Comparison of ENCODE assay signal across 23 mouse cellular contexts in genomic region chr6:40380181-40380580, GRCm38 (mm10). TPM values are rescaled to one million over a fixed set of nuclear protein-coding genes. Genes with fewer than 3 reads are reported as not detected.
DNase-seq lines count a peak whose midpoint lies in the region; ATAC-seq and TF ChIP-seq lines count a peak whose summit lies in the region.
"Had no signal": no experiment of that assay in that cellular context is flagged by ENCODE, and none has a peak within 500 bp of the region (broad histone marks: within the 10 kb centered on the region; RNA-seq: fewer than 3 reads in every experiment).

No protein-coding gene starts in this region.

- H3K4me2 ChIP-seq in lung, embryonic 16.5 days (ENCODE audit: low read depth, low read length): no peak overlapping the region
- H3K4me2 ChIP-seq in lung, postnatal 0 days (replicated peaks; ENCODE audit: low read depth, low read length): no peak overlapping the region

- peak; percentile 61 for ATAC-seq in lung, embryonic 16.5 days (ENCODE audit: low read depth)
- ATAC-seq in lung, postnatal 0 days: peak; percentile 74
- ATAC-seq: activated CD4-positive, CD25-positive, alpha-beta regulatory T cell, adult 4 months; CD4-positive, CD25-positive, alpha-beta regulatory T cell, adult 4 months; Patski had no signal

- no peak overlapping the region for H3K4me3 ChIP-seq in lung, embryonic 16.5 days (ENCODE audit: low read length)
- H3K4me3 ChIP-seq in lung, postnatal 0 days (ENCODE audit: low read depth, low read length): no peak overlapping the region
- no peak overlapping the region for H3K4me3 ChIP-seq in lung, adult 2 months (replicated peaks; ENCODE audit: extremely low read depth, low read depth, low read length)

- H3K4me1 ChIP-seq in lung, embryonic 16.5 days (replicated peaks; ENCODE audit: control insufficient read depth, insufficient read depth, low read length): no peaks in the 10 kb centered on the region
- no peaks in the 10 kb centered on the region for H3K4me1 ChIP-seq in lung, postnatal 0 days (ENCODE audit: insufficient read depth, low read depth, low read length)
- H3K4me1 ChIP-seq in lung, adult 2 months (ENCODE audit: control insufficient read depth, insufficient read depth, low read length): no peaks in the 10 kb centered on the region

- TF ChIP-seq EP300 in lung, postnatal 0 days (IDR thresholded peaks at IDR 0.05): 0 out of 2 replicates have a peak, but pooled peaks have one; percentile 24

- peak overlapping the region; percentile 15; the same call in 1 of the 2 replicates for H3K27ac ChIP-seq in lung, embryonic 16.5 days (ENCODE audit: low read length)
- no peak overlapping the region for H3K27ac ChIP-seq in lung, postnatal 0 days (ENCODE audit: low read length)

- H3K27me3 ChIP-seq in lung, embryonic 16.5 days (ENCODE audit: control insufficient read depth, insufficient read depth, low read depth, low read length): no peaks in the 10 kb centered on the region
- no peaks in the 10 kb centered on the region for H3K27me3 ChIP-seq in lung, postnatal 0 days (replicated peaks; ENCODE audit: insufficient read depth, low read length)
- H3K27me3 ChIP-seq: CH12.LX, Patski had no signal

- WGBS in lung, embryonic 16.5 days: 62% methylated on average over 3 of the region's 3 CpGs
- WGBS in lung, postnatal 0 days: 47% methylated on average over 3 of the region's 3 CpGs
- WGBS in lung, adult 2 months: 69% methylated on average over 3 of the region's 3 CpGs

- no peak for DNase-seq in lung, postnatal 10 days
- DNase-seq in lung, postnatal 0 days (ENCODE audit: low spot score): peak; percentile 46
- no peak for DNase-seq in lung, postnatal 14 days
- DNase-seq in lung, postnatal 25 days (ENCODE audit: low spot score): peak; percentile 4
- no peak for DNase-seq in lung, adult 2 months
- DNase-seq in lung, postnatal 36 days: peak; percentile 24
- DNase-seq in lung, postnatal 4 days: no peak
- DNase-seq: adrenal gland, adult 2 months; adrenal gland, adult 8-10 months; adrenal gland, postnatal 10 days; adrenal gland, postnatal 14 days; adrenal gland, postnatal 25 days; adrenal gland, postnatal 36 days; B cell, adult 2 months; cerebellum, adult 11 months; cerebellum, adult 11-12 months had no signal

- no peak overlapping the region for H3K9ac ChIP-seq in lung, embryonic 16.5 days (ENCODE audit: low read length)
- H3K9ac ChIP-seq in lung, postnatal 0 days (replicated peaks; ENCODE audit: low read depth): no peak overlapping the region

- H3K9me3 ChIP-seq in lung, embryonic 16.5 days (ENCODE audit: control insufficient read depth, low read length): no peaks in the 10 kb centered on the region
- no peaks in the 10 kb centered on the region for H3K9me3 ChIP-seq in lung, postnatal 0 days (ENCODE audit: low read length)
- H3K9me3 ChIP-seq: G1E had no signal

- TF ChIP-seq POLR2A in lung, adult 2 months (IDR thresholded peaks at IDR 0.05; ENCODE audit: borderline replicate concordance, extremely low read depth, low read depth, low read length): no peak

- no peak for TF ChIP-seq CTCF in lung, postnatal 0 days (IDR thresholded peaks at IDR 0.05)
- no peak for TF ChIP-seq CTCF in lung, adult 2 months (IDR thresholded peaks at IDR 0.05; ENCODE audit: insufficient read depth, low read length)

- peaks cover 5% of the 10 kb centered on the region; the same call in 1 of the 2 replicates for H3K36me3 ChIP-seq in lung, embryonic 16.5 days (ENCODE audit: control insufficient read depth, insufficient read depth, low read length)
- peaks cover 6% of the 10 kb centered on the region; the same call in 1 of the 2 replicates for H3K36me3 ChIP-seq in lung, postnatal 0 days (ENCODE audit: insufficient read depth, low read length)

RNA-seq across cellular contexts. Expression of gene Agk, which starts 55.2 kb away (rescaled TPM):
- polyA plus RNA-seq in lung, embryonic 16.5 days (2015; fragmentation: Nextera tagmentation; extraction: Ambion mirVana): 38.3 and 41.1 TPM in 2 replicates
- 24.0 and 24.5 TPM in 2 replicates for polyA plus RNA-seq in lung, postnatal 0 days (2015; fragmentation: Nextera tagmentation; extraction: Ambion mirVana)
- polyA plus RNA-seq in lung, adult 2 months (2012; rRNA removed): 7.7 and 10.2 TPM in 2 replicates

RNA-seq across cellular contexts. Expression of gene E330009J07Rik, which starts 55.8 kb away (rescaled TPM):
- polyA plus RNA-seq in lung, embryonic 16.5 days (2015; fragmentation: Nextera tagmentation; extraction: Ambion mirVana): 8.6 and 9.6 TPM in 2 replicates
- polyA plus RNA-seq in lung, postnatal 0 days (2015; fragmentation: Nextera tagmentation; extraction: Ambion mirVana): 7.5 and 9.8 TPM in 2 replicates
- polyA plus RNA-seq in lung, adult 2 months (2012; rRNA removed): 4.9 and 5.8 TPM in 2 replicates

RNA-seq across cellular contexts. Expression of gene Wee2, which starts 58.7 kb away (rescaled TPM):
- polyA plus RNA-seq in lung, embryonic 16.5 days (2015; fragmentation: Nextera tagmentation; extraction: Ambion mirVana): 0.08 TPM in 1 of 2 replicates, not detected in the other
- polyA plus RNA-seq in lung, postnatal 0 days (2015; fragmentation: Nextera tagmentation; extraction: Ambion mirVana): not detected in 2 replicates
- polyA plus RNA-seq in lung, adult 2 months (2012; rRNA removed): not detected in 2 replicates
- polyA plus RNA-seq: adrenal gland, adult 2 months; C2C12; CD4-positive, CD25-positive, alpha-beta regulatory T cell, adult 4 months; G1E; Patski had no signal

Comparison
In these comparisons a context has a peak if more than half of its experiments do, and no peak if none do; other contexts are left out.
1. DNase-seq: peak in lung, postnatal 0 days (single experiment), lung, postnatal 25 days (single experiment) and lung, postnatal 36 days (single experiment); none in lung, postnatal 10 days (single experiment), lung, postnatal 14 days (single experiment), lung, adult 2 months (single experiment) and lung, postnatal 4 days (0 of 2).